Comparison of ENCODE assay signal across 22 mouse cellular contexts in genomic region chr5:113467072-113467471, GRCm38 (mm10). TPM values are rescaled to one million over a fixed set of nuclear protein-coding genes. Genes with fewer than 3 reads are reported as not detected.
A peak's percentile ranks its signal among the peaks of the same experiment; 100 is the strongest.
DNase-seq lines count a peak whose midpoint lies in the region; ATAC-seq lines count a peak whose summit lies in the region.
"Had no signal": no experiment of that assay in that cellular context is flagged by ENCODE, and none has a peak within 500 bp of the region (broad histone marks: within the 10 kb centered on the region; RNA-seq: fewer than 3 reads in every experiment).

No protein-coding gene starts in this region.

- H3K4me3 ChIP-seq in hindbrain, embryonic 10.5 days: no peak overlapping the region
- H3K4me3 ChIP-seq in hindbrain, embryonic 16.5 days (ENCODE audit: low read length): no peak overlapping the region
- H3K4me3 ChIP-seq in midbrain, embryonic 12.5 days: no peak overlapping the region
- no peak overlapping the region for H3K4me3 ChIP-seq in midbrain, embryonic 16.5 days (ENCODE audit: low read depth, low read length)
- no peak overlapping the region for H3K4me3 ChIP-seq in embryonic facial prominence, embryonic 14.5 days (ENCODE audit: low read depth, low read length)
- H3K4me3 ChIP-seq: heart, embryonic 12.5 days; hindbrain, embryonic 13.5 days; left cerebral cortex, adult 2 months; liver, embryonic 13.5 days had no signal

- H3K36me3 ChIP-seq in hindbrain, embryonic 10.5 days: no peaks in the 10 kb centered on the region
- no peaks in the 10 kb centered on the region for H3K36me3 ChIP-seq in hindbrain, embryonic 16.5 days (ENCODE audit: control insufficient read depth, insufficient read depth, low read length)
- H3K36me3 ChIP-seq in midbrain, embryonic 12.5 days: no peaks in the 10 kb centered on the region
- H3K36me3 ChIP-seq in midbrain, embryonic 16.5 days (ENCODE audit: control insufficient read depth, insufficient read depth, low read length): no peaks in the 10 kb centered on the region
- no peaks in the 10 kb centered on the region for H3K36me3 ChIP-seq in embryonic facial prominence, embryonic 14.5 days (ENCODE audit: control insufficient read depth, insufficient read depth, low read length)
- H3K36me3 ChIP-seq: heart, embryonic 12.5 days; hindbrain, embryonic 13.5 days; liver, embryonic 13.5 days; stomach, embryonic 15.5 days had no signal

- peaks cover 17% of the 10 kb centered on the region for H3K27me3 ChIP-seq in hindbrain, embryonic 10.5 days (ENCODE audit: insufficient read depth, poor library complexity, severe bottlenecking)
- H3K27me3 ChIP-seq in hindbrain, embryonic 16.5 days (replicated peaks; ENCODE audit: control insufficient read depth, insufficient read depth, low read length): no peaks in the 10 kb centered on the region; the same call in 1 of the 2 replicates
- peaks cover 34% of the 10 kb centered on the region for H3K27me3 ChIP-seq in midbrain, embryonic 12.5 days
- no peaks in the 10 kb centered on the region for H3K27me3 ChIP-seq in midbrain, embryonic 16.5 days (ENCODE audit: control insufficient read depth, insufficient read depth, low read depth, low read length)
- peaks cover 10% of the 10 kb centered on the region for H3K27me3 ChIP-seq in embryonic facial prominence, embryonic 14.5 days (replicated peaks; ENCODE audit: control insufficient read depth, insufficient read depth, low read length)

- no peak for ATAC-seq in hindbrain, embryonic 16.5 days
- no peak for ATAC-seq in midbrain, embryonic 12.5 days (ENCODE audit: low FRiP score, low read depth)
- ATAC-seq in midbrain, embryonic 16.5 days: no peak
- ATAC-seq in embryonic facial prominence, embryonic 14.5 days (ENCODE audit: low read depth): no peak

- peak overlapping the region; percentile 70 for H3K27ac ChIP-seq in hindbrain, embryonic 10.5 days
- H3K27ac ChIP-seq in hindbrain, embryonic 16.5 days (ENCODE audit: low read depth, low read length): no peak overlapping the region
- H3K27ac ChIP-seq in midbrain, embryonic 12.5 days (replicated peaks): peak overlapping the region; percentile 17
- H3K27ac ChIP-seq in midbrain, embryonic 16.5 days (ENCODE audit: low read length): no peak overlapping the region
- peak overlapping the region; percentile 69; the same call in 1 of the 2 replicates for H3K27ac ChIP-seq in embryonic facial prominence, embryonic 14.5 days (replicated peaks; ENCODE audit: low read depth, low read length)
- H3K27ac ChIP-seq: hindbrain, embryonic 13.5 days; left cerebral cortex, adult 2 months; liver, embryonic 13.5 days; stomach, embryonic 15.5 days had no signal

- no peak overlapping the region for H3K9ac ChIP-seq in hindbrain, embryonic 16.5 days (ENCODE audit: low read depth, low read length)
- H3K9ac ChIP-seq in midbrain, embryonic 12.5 days (replicated peaks): no peak overlapping the region
- H3K9ac ChIP-seq in midbrain, embryonic 16.5 days (ENCODE audit: low read depth, low read length): no peak overlapping the region
- H3K9ac ChIP-seq in embryonic facial prominence, embryonic 14.5 days (ENCODE audit: low read depth, low read length): no peak overlapping the region
- H3K9ac ChIP-seq: heart, embryonic 12.5 days; liver, embryonic 13.5 days; lung, embryonic 14.5 days; stomach, embryonic 15.5 days had no signal

- H3K4me2 ChIP-seq in hindbrain, embryonic 16.5 days (ENCODE audit: low read length): no peak overlapping the region
- H3K4me2 ChIP-seq in midbrain, embryonic 12.5 days (replicated peaks): peak overlapping the region; percentile 25; the same call in 1 of the 2 replicates
- H3K4me2 ChIP-seq in midbrain, embryonic 16.5 days (ENCODE audit: low read length): no peak overlapping the region
- H3K4me2 ChIP-seq in embryonic facial prominence, embryonic 14.5 days (ENCODE audit: low read depth, low read length): no peak overlapping the region
- H3K4me2 ChIP-seq: hindbrain, embryonic 13.5 days; liver, embryonic 13.5 days had no signal

- no peak for DNase-seq in hindbrain, embryonic 10.5 days (ENCODE audit: low spot score)
- DNase-seq in embryonic facial prominence, embryonic 14.5 days (ENCODE audit: low spot score): no peak
- no peak for DNase-seq in adrenal gland, adult (ENCODE audit: inconsistent age in 2 of 2, low spot score in 1 of 2)
- DNase-seq in ovary, postnatal 14 days (ENCODE audit: low spot score): no peak
- DNase-seq: adrenal gland, adult 2 months; B cell, adult 2 months; cerebellum, adult 9-11 months; heart, postnatal 14 days; kidney, adult 11 months; kidney, postnatal 36 days; layer of hippocampus, adult 9-11 months; liver, embryonic 13.5 days; lung, postnatal 36 days; thymus, adult 2 months had no signal

- peaks cover 57% of the 10 kb centered on the region for H3K4me1 ChIP-seq in hindbrain, embryonic 10.5 days (replicated peaks)
- peaks cover 16% of the 10 kb centered on the region for H3K4me1 ChIP-seq in hindbrain, embryonic 16.5 days (ENCODE audit: control insufficient read depth, insufficient read depth, low read depth, low read length)
- H3K4me1 ChIP-seq in midbrain, embryonic 12.5 days: peaks cover 36% of the 10 kb centered on the region
- peaks cover 23% of the 10 kb centered on the region for H3K4me1 ChIP-seq in midbrain, embryonic 16.5 days (ENCODE audit: control insufficient read depth, insufficient read depth, low read length)
- H3K4me1 ChIP-seq in embryonic facial prominence, embryonic 14.5 days (ENCODE audit: control insufficient read depth, insufficient read depth, low read length): peaks cover 30% of the 10 kb centered on the region
- H3K4me1 ChIP-seq: liver, embryonic 13.5 days had no signal

- 39% methylated on average over 4 of the region's 4 CpGs for WGBS in hindbrain, embryonic 10.5 days
- 28% methylated on average over 4 of the region's 4 CpGs for WGBS in hindbrain, embryonic 16.5 days
- WGBS in midbrain, embryonic 12.5 days: 12% methylated on average over 4 of the region's 4 CpGs
- 11% methylated on average over 4 of the region's 4 CpGs for WGBS in midbrain, embryonic 16.5 days
- 26% methylated on average over 4 of the region's 4 CpGs for WGBS in embryonic facial prominence, embryonic 14.5 days

- H3K9me3 ChIP-seq in hindbrain, embryonic 10.5 days: no peaks in the 10 kb centered on the region
- no peaks in the 10 kb centered on the region for H3K9me3 ChIP-seq in hindbrain, embryonic 16.5 days (ENCODE audit: control insufficient read depth, low read length)
- H3K9me3 ChIP-seq in midbrain, embryonic 12.5 days: no peaks in the 10 kb centered on the region
- H3K9me3 ChIP-seq in midbrain, embryonic 16.5 days (replicated peaks; ENCODE audit: control insufficient read depth, low read length, poor library complexity, severe bottlenecking): no peaks in the 10 kb centered on the region
- no peaks in the 10 kb centered on the region for H3K9me3 ChIP-seq in embryonic facial prominence, embryonic 14.5 days (ENCODE audit: control insufficient read depth, low read length)
- H3K9me3 ChIP-seq: heart, embryonic 12.5 days; hindbrain, embryonic 13.5 days; liver, embryonic 13.5 days; stomach, embryonic 15.5 days had no signal

RNA-seq across cellular contexts. Expression of gene Wscd2, which starts 23.1 kb away (rescaled TPM):
- 13.1 and 14.5 TPM in 2 replicates for polyA plus RNA-seq in hindbrain, embryonic 10.5 days (2016; fragmentation: Nextera tagmentation; extraction: Ambion mirVana)
- 13.3 and 14.5 TPM in 2 replicates for polyA plus RNA-seq in hindbrain, embryonic 16.5 days (2015; fragmentation: Nextera tagmentation; extraction: Ambion mirVana)
- 14.2 and 16.0 TPM in 2 replicates for polyA plus RNA-seq in midbrain, embryonic 12.5 days (2016; fragmentation: Nextera tagmentation; extraction: Ambion mirVana)
- polyA plus RNA-seq in midbrain, embryonic 16.5 days (2015; fragmentation: Nextera tagmentation; extraction: Ambion mirVana): 14.4 and 16.1 TPM in 2 replicates
- polyA plus RNA-seq in embryonic facial prominence, embryonic 14.5 days (2014; fragmentation: Nextera tagmentation; extraction: Ambion mirVana): 6.4 and 8.7 TPM in 2 replicates

Comparison
In these comparisons a context has a peak if more than half of its experiments do, and no peak if none do; other contexts are left out.
1. H3K27ac ChIP-seq: peak in hindbrain, embryonic 10.5 days (single experiment), midbrain, embryonic 12.5 days (single experiment) and embryonic facial prominence, embryonic 14.5 days (single experiment); none in hindbrain, embryonic 16.5 days (single experiment) and midbrain, embryonic 16.5 days (single experiment).